Mouse (Mus musculus) bone marrow macrophage, adult 2 months (primary cell): ENCODE data around the gene Ric8b.

Experiments
- CTCF ChIP-seq: IDR thresholded peaks from 2 replicates; pipeline ENCODE4 v1.5.1; 2012; ENCODE audit warnings: low read depth, mild to moderate bottlenecking, low read length, moderate library complexity
- POLR2A ChIP-seq: IDR thresholded peaks from 2 replicates; pipeline ENCODE4 v1.6.1; 2012; ENCODE audit warnings: mild to moderate bottlenecking, low read depth, low read length, borderline replicate concordance

DNA sequence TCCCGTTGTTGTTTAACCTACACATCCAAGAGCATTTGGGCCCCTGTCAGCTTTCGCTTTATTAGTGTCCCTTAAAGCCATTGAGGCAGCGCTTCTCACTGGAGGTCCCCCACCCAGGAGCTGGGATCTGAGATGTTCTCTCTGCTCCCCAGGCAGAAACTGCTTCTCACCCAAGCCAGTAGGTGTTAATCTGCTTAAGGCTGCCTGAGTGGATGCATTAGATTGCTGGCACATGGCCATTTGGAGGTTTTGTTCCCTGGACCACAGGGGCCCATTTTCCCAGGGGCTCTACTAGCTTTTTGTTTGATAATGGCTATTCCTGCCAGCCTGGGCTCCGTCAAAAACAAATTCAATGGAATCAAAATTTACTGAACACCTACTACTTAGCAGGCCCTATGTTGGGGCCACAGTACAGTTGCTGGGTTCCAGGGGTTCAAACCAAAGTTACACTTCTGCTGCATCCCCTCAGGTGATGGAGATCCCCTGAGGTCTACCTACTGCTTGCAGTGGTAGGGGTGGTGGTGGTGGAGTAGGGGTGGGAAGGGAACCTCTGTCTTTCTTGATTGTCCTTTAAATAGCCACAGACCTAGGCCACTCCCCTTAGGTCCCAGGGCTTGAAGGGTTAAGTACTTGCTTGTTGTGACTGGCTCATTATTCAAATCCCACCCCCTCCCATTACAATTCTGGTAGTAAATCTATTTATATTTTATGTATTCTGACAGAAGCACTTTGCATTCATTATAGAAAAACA lies 28.1 kb upstream of the Ric8b start:
- no peak for TF ChIP-seq CTCF
- TF ChIP-seq POLR2A: no peak
